Mouse (Mus musculus) lung, embryonic 16.5 days (tissue): ENCODE measurements around the gene Serpinb7. TPM values are rescaled to one million over a fixed set of nuclear protein-coding genes. Genes with fewer than 3 reads are reported as not detected.

Experiments used
- ATAC-seq: fragments of 200-750 bp; cut with Nextera tagmentation; 2 replicates; pipeline ENCODE4 v1.8.0; 2017; ENCODE audit warnings: low read depth, mild to moderate bottlenecking, moderate library complexity
- H3K27ac ChIP-seq: fragments of 300-500 bp; sonication (generic); 2 replicates; pipeline ENCODE4 v1.5.1; 2014; ENCODE audit warnings: mild to moderate bottlenecking, control low read depth, low read length
- H3K27me3 ChIP-seq: fragments of 300-500 bp; sonication (generic); 2 replicates; pipeline ENCODE4 v1.6.1; 2014; ENCODE audit warnings: low read depth, low read length, mixed read lengths; ENCODE audit not compliant: control insufficient read depth, insufficient read depth
- H3K36me3 ChIP-seq: fragments of 300-500 bp; sonication (generic); 2 replicates; pipeline ENCODE4 v1.6.1; 2014; ENCODE audit warnings: low read length; ENCODE audit not compliant: control insufficient read depth, insufficient read depth
- H3K4me1 ChIP-seq: fragments of 300-500 bp; sonication (generic); replicated peaks from 2 replicates; pipeline ENCODE4 v1.6.1; 2014; ENCODE audit warnings: low read length, mixed read lengths; ENCODE audit not compliant: control insufficient read depth, insufficient read depth
- H3K4me2 ChIP-seq: fragments of 300-500 bp; sonication (generic); 2 replicates; pipeline ENCODE4 v1.6.1; 2014; ENCODE audit warnings: low read depth, low read length, control low read depth
- H3K4me3 ChIP-seq: fragments of 300-500 bp; sonication (generic); 2 replicates; pipeline ENCODE4 v1.5.1; 2014; ENCODE audit warnings: mild to moderate bottlenecking, low read length, control low read depth
- H3K9ac ChIP-seq: fragments of 300-500 bp; sonication (generic); 2 replicates; pipeline ENCODE4 v1.6.1; 2014; ENCODE audit warnings: low read length, control low read depth
- H3K9me3 ChIP-seq: fragments of 300-500 bp; sonication (generic); 2 replicates; pipeline ENCODE4 v1.6.1; 2016; ENCODE audit warnings: low read length; ENCODE audit not compliant: control insufficient read depth
- WGBS: fragments of 180-500 bp; shearing (Covaris S2); extraction: QIAGEN DNeasy Blood & Tissue Kit; methylation state at CpG from one replicate; pipeline ENCODE4 v1.1.7; 2014; 5-methylcytosine and 5-hydroxymethylcytosine counted together
- polyA plus RNA-seq: library from polyadenylated mRNA; unstranded; fragments of >200 nt; fragmentation: Nextera tagmentation; extraction: Ambion mirVana; gene quantifications from 2 replicates; pipeline ENCODE4 v1.2.1, GENCODE M21; 2015

The Serpinb7 gene
- polyA plus RNA-seq, 1 experiment from 2014 or later = not detected

DNA sequence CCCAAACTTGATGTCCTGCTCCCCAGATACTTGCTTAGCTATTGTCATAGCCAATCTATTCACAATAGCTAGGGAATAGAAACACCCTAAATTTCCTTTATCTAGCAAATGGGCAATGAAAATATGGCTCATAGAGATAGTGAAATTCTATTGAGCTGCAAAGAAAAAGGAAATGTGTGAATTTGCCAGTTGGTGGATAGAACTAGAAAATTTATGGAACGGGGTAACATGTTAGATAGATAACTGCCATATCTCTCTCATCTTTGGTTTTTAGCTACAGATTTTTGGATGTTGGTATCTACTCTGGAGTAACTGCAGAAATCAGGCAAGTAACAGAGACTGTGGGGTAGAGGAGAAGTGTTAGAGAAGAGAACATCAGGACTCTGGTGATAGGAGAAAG, 17.1 kb upstream of the Serpinb7 start:
- no peak overlapping the region for H3K4me2 ChIP-seq
- WGBS = 80% methylated on average over 1 of the region's 1 CpGs
- ATAC-seq = no peak

GRCm38 (mm10) chr1:107384532-107384931, 14.9 kb upstream of the Serpinb7 start:
- Histone ChIP-seq H3K4me2 (no peak overlapping the region), H3K4me1 (no peaks in the 10 kb centered on the region), H3K9ac (no peak overlapping the region), H3K9me3 (no peaks in the 10 kb centered on the region), H3K27ac (no peak overlapping the region), H3K27me3 (no peaks in the 10 kb centered on the region), H3K36me3 (no peaks in the 10 kb centered on the region), H3K4me3 (no peak overlapping the region)
- 84% methylated on average over 9 of the region's 9 CpGs for WGBS
- ATAC-seq = no peak

More for the DNA sequence above, 17.1 kb upstream of the Serpinb7 start:
- Histone ChIP-seq H3K4me3 (no peak overlapping the region), H3K4me1 (no peaks in the 10 kb centered on the region), H3K27me3 (no peaks in the 10 kb centered on the region), H3K36me3 (no peaks in the 10 kb centered on the region), H3K9ac (no peak overlapping the region), H3K9me3 (no peaks in the 10 kb centered on the region), H3K27ac (no peak overlapping the region)

DNA sequence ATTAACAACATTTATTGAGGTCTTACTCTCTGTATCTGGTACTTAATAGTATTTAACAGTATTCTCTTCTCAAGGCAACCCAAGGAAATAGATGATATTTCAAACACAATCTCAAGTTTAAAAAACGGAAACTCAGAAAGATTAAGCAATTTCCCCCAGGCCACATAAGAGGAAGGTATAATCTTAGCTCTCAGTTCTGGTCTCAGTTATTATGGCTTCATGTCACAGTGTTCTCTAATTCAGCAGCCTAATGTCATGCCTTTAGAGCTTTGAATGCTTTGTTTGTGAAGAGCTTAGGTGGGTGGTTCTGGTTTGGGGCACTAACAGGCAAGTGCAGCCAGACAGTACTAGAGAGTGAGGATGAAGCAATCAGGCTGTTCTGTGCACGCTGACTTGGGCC, 9.7 kb upstream of the Serpinb7 start:
- no peaks in the 10 kb centered on the region for H3K27me3 ChIP-seq
- H3K36me3 ChIP-seq = no peaks in the 10 kb centered on the region
- H3K27ac ChIP-seq = no peak overlapping the region
- no peak overlapping the region for H3K4me3 ChIP-seq
- WGBS = 68% methylated on average over 2 of the region's 2 CpGs
- H3K4me1 ChIP-seq = no peaks in the 10 kb centered on the region
- H3K9me3 ChIP-seq = no peaks in the 10 kb centered on the region
- H3K4me2 ChIP-seq = no peak overlapping the region
- no peak overlapping the region for H3K9ac ChIP-seq
- ATAC-seq = no peak

- no peak overlapping the region for H3K27ac ChIP-seq
- no peaks in the 10 kb centered on the region for H3K4me1 ChIP-seq
- H3K4me3 ChIP-seq = no peak overlapping the region
- no peaks in the 10 kb centered on the region for H3K27me3 ChIP-seq
- H3K9ac ChIP-seq = no peak overlapping the region
- H3K4me2 ChIP-seq = no peak overlapping the region
- 58% methylated on average over 1 of the region's 1 CpGs for WGBS
- no peaks in the 10 kb centered on the region for H3K9me3 ChIP-seq
- no peak for ATAC-seq
- H3K36me3 ChIP-seq = no peaks in the 10 kb centered on the region
These were observed 2.0 kb upstream of the Serpinb7 start for GRCm38 (mm10) chr1:107397481-107397880.

DNA sequence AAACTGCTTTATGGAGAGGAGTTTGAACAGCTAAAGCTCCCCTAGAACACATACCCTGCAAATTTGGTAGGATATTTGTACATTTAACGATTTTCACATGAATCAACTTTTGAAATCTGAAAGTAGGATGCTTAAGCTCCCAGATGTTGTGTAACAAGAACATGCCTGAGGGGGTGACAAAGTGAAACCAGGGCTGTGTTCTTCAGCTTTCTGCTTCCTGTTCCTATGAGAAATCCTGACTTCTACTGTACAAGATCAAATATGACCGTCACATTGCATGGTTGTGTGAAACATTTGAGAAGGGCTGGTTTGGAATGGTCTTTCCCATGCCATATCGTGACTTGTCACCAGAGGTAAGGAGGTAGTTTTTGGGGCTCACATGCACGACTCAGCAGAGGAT, 2.6 kb downstream of the Serpinb7 start:
- no peak for ATAC-seq
- Histone ChIP-seq H3K36me3 (no peaks in the 10 kb centered on the region), H3K4me2 (no peak overlapping the region), H3K9me3 (no peaks in the 10 kb centered on the region), H3K4me1 (no peaks in the 10 kb centered on the region), H3K9ac (no peak overlapping the region), H3K4me3 (no peak overlapping the region), H3K27me3 (no peaks in the 10 kb centered on the region), H3K27ac (no peak overlapping the region)
- 76% methylated on average over 4 of the region's 4 CpGs for WGBS

DNA sequence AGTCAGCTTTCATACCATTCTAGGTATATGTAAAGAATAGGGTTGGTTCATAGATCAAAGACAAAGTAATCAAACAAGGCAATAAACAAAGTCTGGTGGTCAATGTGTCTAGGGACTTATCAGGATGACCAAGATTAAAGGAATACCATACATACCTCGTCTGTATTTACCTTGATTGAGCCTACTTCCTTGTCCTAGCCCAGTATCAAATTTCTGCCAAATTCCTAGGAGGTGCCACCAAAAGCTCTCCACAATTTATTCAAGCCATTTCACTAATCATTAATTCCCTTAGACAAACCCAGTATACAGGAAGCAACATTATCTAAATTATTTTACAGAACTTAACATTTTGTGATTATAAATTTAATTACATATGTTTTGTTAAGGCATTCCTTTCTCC, 15.2 kb downstream of the Serpinb7 start:
- Histone ChIP-seq H3K9ac (no peak overlapping the region), H3K4me3 (no peak overlapping the region), H3K27ac (no peak overlapping the region), H3K4me1 (no peaks in the 10 kb centered on the region), H3K9me3 (no peaks in the 10 kb centered on the region), H3K27me3 (no peaks in the 10 kb centered on the region), H3K4me2 (no peak overlapping the region), H3K36me3 (no peaks in the 10 kb centered on the region)
- no peak for ATAC-seq
- 0% methylated on average over 1 of the region's 1 CpGs for WGBS

DNA sequence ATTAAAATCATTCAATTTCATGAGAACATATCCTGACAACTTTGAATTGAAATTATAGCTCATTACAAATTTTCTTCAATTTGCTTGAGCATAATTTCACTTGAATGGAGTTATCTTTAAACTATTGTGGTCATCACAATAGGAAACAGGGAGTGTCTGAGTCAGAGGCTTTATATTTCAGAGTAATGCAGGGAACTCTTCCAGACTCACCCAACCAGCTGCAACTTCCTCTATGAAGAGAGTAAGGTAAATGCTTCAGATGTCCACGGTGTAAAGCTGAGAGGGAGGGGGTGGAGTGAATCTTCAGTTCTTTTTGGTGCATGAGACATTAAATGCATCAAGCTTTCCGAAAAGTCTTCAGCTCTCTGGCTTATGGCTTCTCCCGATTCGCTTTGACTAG, 23.0 kb downstream of the Serpinb7 start:
- no peak overlapping the region for H3K4me2 ChIP-seq
- H3K4me3 ChIP-seq = no peak overlapping the region
- ATAC-seq = no peak
- 76% methylated on average over 4 of the region's 4 CpGs for WGBS
- H3K9me3 ChIP-seq = no peaks in the 10 kb centered on the region
- no peaks in the 10 kb centered on the region for H3K4me1 ChIP-seq
- H3K36me3 ChIP-seq = no peaks in the 10 kb centered on the region
- no peaks in the 10 kb centered on the region for H3K27me3 ChIP-seq
- H3K27ac ChIP-seq = no peak overlapping the region
- no peak overlapping the region for H3K9ac ChIP-seq

DNA sequence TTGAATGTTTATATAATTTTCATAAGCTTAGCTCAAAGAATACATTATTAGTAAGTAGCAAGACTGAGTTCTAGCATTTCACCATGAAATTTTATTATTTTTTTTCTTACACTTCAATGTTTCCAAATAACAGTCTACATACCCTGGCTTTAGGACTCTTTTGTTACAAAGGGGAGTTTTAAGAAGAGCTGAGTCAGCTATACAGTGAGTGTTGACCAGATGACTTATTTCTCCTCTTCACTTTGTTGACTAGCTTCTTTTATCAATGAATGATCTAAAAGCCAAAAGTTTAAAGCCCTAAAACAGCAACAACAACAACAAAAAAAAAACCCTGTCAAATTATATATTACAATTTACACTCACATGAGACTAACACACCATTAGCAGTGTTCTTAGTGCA, 31.8 kb downstream of the Serpinb7 start:
- no peak overlapping the region for H3K27ac ChIP-seq
- ATAC-seq = no peak
- no peaks in the 10 kb centered on the region for H3K27me3 ChIP-seq
- no peaks in the 10 kb centered on the region for H3K9me3 ChIP-seq
- H3K9ac ChIP-seq = no peak overlapping the region
- H3K4me2 ChIP-seq = no peak overlapping the region
- H3K36me3 ChIP-seq = no peaks in the 10 kb centered on the region
- H3K4me1 ChIP-seq = no peaks in the 10 kb centered on the region
- no peak overlapping the region for H3K4me3 ChIP-seq

DNA sequence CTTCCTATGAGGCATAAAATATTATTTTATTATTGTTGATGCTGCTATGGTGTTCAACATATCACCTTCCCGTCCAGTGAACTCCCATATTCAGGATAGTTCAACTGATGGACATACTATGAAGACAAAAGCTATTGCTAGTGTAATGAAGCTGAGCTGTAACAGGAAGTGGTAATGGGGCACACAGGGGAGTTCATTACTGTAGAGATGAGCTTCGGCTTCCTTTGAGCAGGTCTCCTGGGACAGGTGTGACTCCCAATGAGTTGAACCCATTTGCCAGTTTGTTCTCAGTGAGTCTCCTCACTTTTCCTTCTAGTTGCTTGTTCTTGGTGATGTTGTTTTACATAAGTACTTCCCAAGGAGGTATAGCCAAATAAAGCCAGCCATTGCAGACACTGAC, 36.1 kb downstream of the Serpinb7 start:
- H3K27me3 ChIP-seq = no peaks in the 10 kb centered on the region
- no peaks in the 10 kb centered on the region for H3K9me3 ChIP-seq
- H3K4me1 ChIP-seq = no peaks in the 10 kb centered on the region
- WGBS = 76% methylated on average over 2 of the region's 2 CpGs
- no peak overlapping the region for H3K4me3 ChIP-seq
- no peak for ATAC-seq
- H3K4me2 ChIP-seq = no peak overlapping the region
- H3K36me3 ChIP-seq = no peaks in the 10 kb centered on the region
- no peak overlapping the region for H3K27ac ChIP-seq
- H3K9ac ChIP-seq = no peak overlapping the region

DNA sequence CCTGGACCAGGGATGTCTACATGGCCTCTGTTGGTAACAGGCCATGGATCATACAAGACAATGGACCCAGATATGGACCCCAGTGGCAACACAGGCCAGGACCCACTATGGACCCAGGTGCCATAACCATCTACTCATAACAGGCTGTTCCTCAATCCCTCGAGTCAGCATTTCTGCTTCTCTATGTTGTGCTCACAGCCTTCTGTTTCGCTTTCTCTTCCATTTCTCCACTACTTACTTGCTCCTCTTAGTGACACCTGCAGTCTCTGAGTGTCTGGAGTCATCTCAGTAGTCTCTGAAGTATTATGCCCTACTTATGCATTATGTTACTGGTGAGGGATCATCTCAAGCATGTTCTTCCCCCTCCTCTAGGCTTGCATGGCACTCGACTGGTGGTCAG, 40.0 kb downstream of the Serpinb7 start:
- WGBS = 77% methylated on average over 3 of the region's 3 CpGs
- no peak overlapping the region for H3K9ac ChIP-seq

More for the DNA sequence above, 40.0 kb downstream of the Serpinb7 start:
- Histone ChIP-seq H3K27me3 (no peaks in the 10 kb centered on the region), H3K36me3 (no peaks in the 10 kb centered on the region), H3K9me3 (no peaks in the 10 kb centered on the region), H3K4me2 (no peak overlapping the region), H3K4me3 (no peak overlapping the region), H3K4me1 (no peaks in the 10 kb centered on the region), H3K27ac (no peak overlapping the region)
- ATAC-seq = no peak
